Mouse (Mus musculus): ENCODE results near the gene Arhgap9. TPM values are rescaled to one million over a fixed set of nuclear protein-coding genes. Genes with fewer than 3 reads are reported as not detected.

Gene Arhgap9
- 1 to 10 TPM; 2.8 to 3.9 TPM for total RNA-seq (2021)
- long read RNA-seq, experiment 1, partial matches to known transcripts = 0 of 4 reads
- long read RNA-seq, experiment 1, other reads (novel, unspliced or antisense) = 1 of 4 reads
- long read RNA-seq, experiment 2, partial matches to known transcripts = 2 of 7 reads
- long read RNA-seq, experiment 2, other reads (novel, unspliced or antisense) = 1 of 7 reads

- no peak for DNase-seq (ENCODE audit: low spot score in 2 of 2)
Observed at GRCm38 (mm10) chr10:127321621-127322020, at the start of gene Arhgap9. TSS of gene Arhgap9 (plus strand) at chr10:127321964.

DNA sequence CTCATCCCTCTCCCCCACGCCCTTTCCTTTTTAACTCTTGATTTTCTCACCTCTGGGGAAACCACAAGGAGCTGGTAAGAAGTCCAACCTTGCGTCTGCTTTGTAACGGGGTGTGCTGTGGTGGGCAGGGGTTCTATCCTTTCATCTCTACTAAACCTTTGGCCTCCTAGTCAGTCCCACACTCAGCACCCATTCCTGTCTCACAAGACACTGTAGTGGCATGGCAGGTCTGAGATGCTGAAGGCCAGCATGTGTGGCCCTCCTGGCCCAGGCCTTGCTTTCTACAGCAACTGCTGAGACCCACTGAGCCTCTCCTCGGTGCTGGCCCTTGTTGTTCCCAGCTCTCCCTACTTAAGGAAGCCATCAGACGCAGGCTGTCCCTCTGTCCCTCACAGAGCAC is 49.4 kb upstream of the Arhgap9 start:
- DNase-seq (ENCODE audit: low spot score in 2 of 2) = no peak

DNA sequence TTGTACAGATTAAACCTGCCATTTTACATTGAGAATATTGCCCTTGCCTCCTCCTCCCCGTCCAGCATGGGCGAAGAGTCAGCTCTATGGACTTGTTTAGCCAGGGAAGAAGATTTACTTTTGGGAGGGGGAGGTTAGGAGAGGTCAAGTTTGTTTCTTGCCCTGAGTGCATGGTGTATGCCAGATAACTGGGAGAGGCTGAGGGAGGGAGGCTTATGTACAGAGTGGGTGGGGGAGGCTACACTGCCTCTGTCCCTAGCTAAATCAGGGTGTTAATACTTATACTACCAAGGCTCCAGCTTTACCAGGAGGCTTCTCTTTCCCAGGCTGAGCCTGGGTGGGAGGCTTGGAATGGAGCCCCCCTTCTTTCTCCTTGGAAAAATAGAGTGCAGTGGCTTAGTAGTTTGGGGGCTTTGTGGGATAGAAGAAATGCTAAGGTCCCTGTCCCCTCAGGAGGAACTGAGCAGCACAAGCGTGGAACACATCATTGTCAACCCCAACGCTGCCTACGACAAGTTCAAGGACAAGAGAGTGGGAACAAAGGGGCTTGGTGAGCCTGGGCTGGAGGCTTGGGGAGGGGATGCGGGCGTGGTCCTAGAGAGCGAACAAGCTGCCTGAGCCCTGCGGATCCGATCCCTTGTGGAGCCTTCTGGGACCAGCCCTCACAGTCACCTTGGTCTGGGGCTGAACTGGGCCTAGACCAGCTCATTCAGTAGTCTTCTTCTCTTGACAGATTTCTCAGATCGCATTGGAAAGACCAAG is 47.3 kb upstream of the Arhgap9 start:
- DNase-seq (ENCODE audit: low spot score in 2 of 2) = no peak

DNA sequence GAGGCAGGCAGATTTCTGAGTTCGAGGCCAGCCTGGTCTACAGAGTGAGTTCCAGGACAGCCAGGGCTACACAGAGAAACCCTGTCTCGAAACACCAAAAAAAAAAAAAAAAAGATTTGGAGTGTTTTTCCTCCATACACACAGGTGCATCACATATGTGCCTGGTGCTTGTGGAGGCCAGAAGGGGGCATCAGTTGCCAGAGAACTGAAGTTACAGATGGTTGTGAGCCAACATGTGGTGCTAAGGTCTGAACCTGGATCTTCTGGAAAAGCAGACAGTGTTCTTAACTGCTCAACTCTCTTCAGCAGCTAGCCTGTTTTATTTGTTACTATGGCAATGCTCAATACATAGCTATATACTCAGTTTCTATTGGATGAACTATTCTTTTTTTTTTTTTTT is 42.0 kb upstream of the Arhgap9 start:
- DNase-seq (ENCODE audit: low spot score in 2 of 2) = no peak

- DNase-seq (ENCODE audit: low spot score in 2 of 2) = no peak
Observed at GRCm38 (mm10) chr10:127281316-127281715, 40.4 kb upstream of the Arhgap9 start.

GRCm38 (mm10) chr10:127282620-127283215 is 39.0 kb upstream of the Arhgap9 start:
- no peak for DNase-seq (ENCODE audit: low spot score in 2 of 2)

DNA sequence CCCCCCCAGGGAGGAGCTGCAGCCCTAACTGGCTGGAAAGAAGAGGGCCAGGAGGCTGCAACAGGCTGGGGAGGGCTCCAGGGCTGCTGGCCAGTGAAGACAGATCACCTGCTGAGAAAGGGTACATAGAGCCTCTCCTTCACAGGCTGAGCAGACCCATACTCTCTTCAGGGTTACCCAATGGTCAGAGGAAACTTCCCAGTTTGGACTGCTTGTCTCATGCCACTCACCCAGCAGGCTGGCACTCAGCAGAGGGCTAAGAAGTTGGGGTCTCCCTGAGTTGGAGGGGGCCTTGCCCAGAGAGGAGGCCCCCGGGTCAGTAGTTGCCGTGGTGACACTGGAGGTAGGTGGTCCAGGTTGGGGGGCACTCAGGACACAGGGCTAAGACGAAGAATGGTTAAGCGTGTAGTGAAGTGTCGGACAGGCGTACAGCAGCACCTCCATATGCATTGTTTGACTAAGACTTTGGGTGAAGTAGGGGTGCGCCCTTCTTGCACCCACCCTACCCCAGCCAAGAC is 37.6 kb upstream of the Arhgap9 start:
- DNase-seq (ENCODE audit: low spot score in 2 of 2) = no peak

GRCm38 (mm10) chr10:127284724-127285500 is 36.9 kb upstream of the Arhgap9 start:
- DNase-seq (ENCODE audit: low spot score in 2 of 2) = no peak

- DNase-seq (ENCODE audit: low spot score in 2 of 2) = no peak
Observed at GRCm38 (mm10) chr10:127285644-127286043, 36.1 kb upstream of the Arhgap9 start.

GRCm38 (mm10) chr10:127286194-127286593 is 35.6 kb upstream of the Arhgap9 start:
- no peak for DNase-seq (ENCODE audit: low spot score in 2 of 2)

DNA sequence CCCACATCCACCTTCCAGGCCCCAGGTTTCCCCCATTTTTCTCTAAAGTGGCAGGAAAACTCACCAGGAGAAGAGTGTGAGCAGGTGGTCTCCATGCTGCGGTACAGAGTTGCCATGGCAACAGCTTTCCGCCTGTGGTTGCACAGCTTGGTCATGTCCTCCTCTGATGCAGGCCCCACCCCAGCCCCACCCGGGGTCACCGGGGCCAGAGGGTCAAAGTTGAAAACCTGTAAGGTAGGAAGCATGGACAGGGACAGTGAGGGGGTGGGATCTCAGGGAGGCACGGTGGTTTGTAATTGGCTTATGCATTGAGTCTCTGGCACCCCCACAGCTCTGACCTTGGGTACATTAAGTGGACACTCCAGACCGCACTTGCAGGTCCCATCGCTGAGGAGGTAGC is 35.0 kb upstream of the Arhgap9 start:
- DNase-seq (ENCODE audit: low spot score in 2 of 2) = no peak

DNA sequence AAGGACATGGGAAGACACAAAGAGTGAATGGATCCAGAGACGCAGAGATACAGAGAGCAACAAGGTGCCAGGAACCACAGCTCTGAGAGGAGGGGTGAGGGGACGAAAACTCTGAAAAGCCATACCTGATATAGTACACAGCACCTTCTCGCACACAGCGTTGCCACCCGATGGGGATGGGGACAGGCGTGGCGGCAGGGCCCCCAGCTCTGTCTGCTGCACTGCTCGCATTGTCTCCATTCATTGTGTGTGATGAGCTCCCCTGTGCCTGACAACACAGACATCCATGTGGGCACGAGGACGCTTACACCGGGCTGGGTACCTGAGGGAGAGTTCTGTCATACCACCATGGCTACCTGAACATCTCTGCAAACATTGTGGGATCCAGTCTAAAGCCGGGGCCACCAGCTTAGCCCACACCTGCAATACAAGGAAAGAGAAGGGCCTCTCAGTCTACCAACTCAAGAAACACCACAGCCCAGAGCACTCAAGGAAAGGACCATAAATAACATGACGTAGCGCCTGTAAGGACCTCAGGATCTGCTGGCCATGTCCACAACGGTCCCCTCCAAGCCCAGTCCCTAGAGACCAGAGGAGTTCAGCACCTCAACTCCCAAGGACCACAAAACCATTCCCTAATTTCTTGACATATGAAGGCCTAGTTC is 34.4 kb upstream of the Arhgap9 start:
- DNase-seq (ENCODE audit: low spot score in 2 of 2) = no peak

GRCm38 (mm10) chr10:127287936-127288293 is 33.8 kb upstream of the Arhgap9 start:
- no peak for DNase-seq (ENCODE audit: low spot score in 2 of 2)

DNA sequence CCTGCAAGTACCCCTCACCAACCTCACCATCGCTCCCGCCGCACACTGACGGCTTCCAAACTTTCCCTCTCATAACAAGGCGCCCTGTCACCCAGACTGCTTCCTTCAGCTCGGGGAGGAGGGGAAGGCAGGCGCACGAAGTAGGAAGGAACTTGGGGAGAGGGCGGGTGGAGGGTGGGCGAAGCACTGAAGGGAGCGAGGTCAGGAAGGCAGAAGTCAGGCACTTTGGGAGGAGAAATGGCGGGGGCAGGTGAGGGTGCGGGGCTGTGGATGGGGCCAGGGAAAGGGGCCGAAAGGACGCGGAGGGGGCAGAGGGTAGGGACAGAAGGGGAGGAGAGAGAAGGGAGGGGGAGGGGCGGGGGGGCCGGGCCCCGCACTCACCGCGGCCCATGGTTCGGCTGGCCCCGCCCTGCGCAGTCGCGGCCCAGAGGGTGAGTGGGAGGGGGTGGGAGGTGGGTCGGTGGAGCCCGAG is 33.4 kb upstream of the Arhgap9 start:
- DNase-seq (ENCODE audit: low spot score in 2 of 2) = no peak

DNA sequence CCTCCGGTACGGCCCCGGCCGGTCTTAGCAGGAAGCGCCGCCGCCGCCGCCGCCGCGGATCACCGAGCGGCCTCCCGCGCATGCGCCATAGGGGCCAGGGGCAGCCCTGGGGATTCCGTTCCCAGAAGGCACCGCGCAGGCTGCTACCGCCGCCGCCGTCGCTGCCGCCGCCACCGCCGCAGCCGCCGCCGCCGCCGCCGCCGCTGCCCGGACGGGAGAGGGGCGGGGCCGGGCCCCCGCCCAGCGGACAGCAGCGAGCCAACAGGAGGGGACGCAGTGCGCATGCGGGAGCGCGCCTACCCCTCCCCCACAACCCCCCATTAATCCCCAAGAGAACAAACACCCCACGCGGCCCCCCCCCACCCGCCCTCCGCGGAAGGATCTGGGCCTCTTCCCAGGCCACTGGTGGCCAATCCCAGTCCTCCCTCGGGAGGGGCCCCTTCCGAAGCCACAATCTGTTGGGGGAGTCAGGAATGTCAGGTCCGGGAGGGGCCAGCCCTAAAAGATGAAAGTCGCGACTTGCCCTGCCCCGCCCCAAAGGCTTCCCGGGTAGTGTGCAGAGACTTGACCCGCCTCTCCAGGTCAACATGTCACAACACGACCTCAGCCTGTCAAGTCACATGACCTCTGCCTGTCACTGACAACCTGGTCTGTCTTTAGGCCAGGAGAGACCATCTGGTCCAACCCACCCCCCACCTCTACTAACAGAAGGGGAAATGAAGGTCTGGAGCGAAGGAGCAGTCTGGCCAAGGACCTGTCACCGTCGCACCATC is 32.8 kb upstream of the Arhgap9 start, which contains the start of gene Mbd6:
Gene Mbd6, minus strand, starts transcription at position 219 of the 773 bp plus-strand sequence.
- peak; percentile 84 to 90 for DNase-seq (ENCODE audit: low spot score in 2 of 2)

DNA sequence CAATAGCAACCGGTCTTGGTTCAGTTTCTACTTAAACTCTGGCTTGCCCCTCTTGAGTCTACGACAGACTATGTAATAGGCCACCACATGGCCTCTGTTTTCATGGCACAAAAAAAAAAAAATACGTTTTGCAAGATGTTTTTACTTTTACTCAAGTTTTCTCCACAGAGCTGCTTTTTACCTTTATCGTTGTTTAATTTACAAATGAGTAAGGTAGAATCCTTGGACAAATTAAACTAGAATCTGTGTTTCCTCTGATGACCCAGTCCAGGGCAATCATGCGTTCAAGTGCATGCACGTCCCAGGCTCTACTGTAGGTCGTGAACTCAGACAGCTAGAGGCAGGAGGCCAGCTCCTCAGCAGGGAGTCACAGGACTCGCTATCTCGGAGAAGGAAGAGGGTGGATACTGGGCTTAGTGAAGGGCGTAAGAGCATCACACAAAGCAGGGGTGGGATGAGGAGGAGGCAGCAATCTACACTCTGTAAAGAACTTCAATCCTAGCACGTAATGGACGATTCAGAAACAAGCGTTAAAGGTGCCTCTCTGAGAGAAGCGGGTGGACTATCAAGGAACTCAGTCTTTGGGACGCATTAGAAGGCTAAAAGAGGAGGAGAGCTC is 32.1 kb upstream of the Arhgap9 start:
- DNase-seq (ENCODE audit: low spot score in 2 of 2) = peak in 1 of 2 experiments; percentile 58

DNA sequence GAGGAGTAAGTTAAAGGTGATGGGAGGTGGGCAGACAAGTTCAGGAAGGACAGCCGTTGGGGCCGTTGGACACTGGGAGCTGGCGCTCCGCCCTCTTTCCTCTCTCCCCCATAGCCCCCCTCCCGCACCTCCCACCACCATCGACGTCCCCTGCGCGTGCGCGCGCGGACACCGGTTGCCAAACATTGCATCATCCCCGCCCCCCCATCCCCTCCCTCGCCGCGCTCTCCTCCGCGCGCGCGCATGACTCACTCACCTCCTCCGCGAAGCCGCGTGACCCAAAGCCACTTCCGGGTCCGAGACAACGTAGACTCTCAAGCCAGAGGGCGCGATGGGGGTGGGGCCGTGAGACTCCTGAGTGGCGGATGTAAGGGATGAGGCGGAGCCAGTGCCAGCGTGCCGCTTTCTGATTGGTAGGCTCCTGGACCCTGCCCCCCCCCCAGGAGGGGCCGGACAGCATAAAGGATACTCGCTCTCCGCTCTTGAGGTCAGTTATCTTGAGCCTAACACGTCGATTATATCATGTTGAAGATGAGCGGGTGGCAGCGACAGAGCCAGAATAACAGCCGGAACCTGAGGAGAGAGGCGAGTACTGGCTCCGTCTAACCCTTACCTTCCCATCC is 31.3 kb upstream of the Arhgap9 start:
- DNase-seq (ENCODE audit: low spot score in 2 of 2) = peak; percentile 100

GRCm38 (mm10) chr10:127290930-127291880 is 30.6 kb upstream of the Arhgap9 start:
- DNase-seq (ENCODE audit: low spot score in 2 of 2) = peak in 1 of 2 experiments; percentile 68
